Mouse (Mus musculus): ENCODE results near the gene Gda.

DNA sequence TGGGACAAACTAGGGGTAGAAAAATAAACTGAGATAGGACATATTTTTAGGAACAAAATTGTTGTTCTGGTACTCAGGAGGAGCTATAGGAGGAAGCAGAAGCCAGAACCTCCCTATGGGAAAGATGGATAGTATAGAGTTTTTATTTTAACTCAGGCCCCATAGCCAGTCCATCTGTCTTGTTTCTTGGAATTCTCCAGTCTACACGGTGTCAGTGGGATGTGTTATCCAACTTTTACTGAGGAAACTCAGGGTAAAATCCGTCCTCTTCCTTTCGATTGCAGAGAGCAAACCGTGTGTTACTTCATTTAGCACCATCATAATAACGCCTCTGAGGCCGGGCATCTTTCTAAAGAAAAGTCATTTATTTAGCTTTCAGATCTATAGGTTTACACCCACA, 104.1 kb downstream of the Gda start:
- TF ChIP-seq CTCF (IDR thresholded peaks at IDR 0.05; ENCODE audit: borderline replicate concordance, insufficient read depth, low read length) = no peak
- no peak for TF ChIP-seq POLR2A (IDR thresholded peaks at IDR 0.05; ENCODE audit: low read depth, low read length)

Measured in embryonic fibroblast, embryonic 13.5 days (primary cell).